Mouse (Mus musculus): Measurements from ENCODE around the gene Golph3.
A peak's percentile ranks its signal among the peaks of the same experiment; 100 is the strongest.

Gene Golph3

GRCm38 (mm10) chr15:12321091-12321787 is at the start of gene Golph3:
TSS of gene Golph3 (plus strand) at chr15:12321450.
- peak; percentile 96 for DNase-seq

- no peak for DNase-seq
Measured at GRCm38 (mm10) chr15:12273325-12274052, 47.8 kb upstream of the Golph3 start.

- no peak for DNase-seq
Measured at GRCm38 (mm10) chr15:12274053-12274769, 47.0 kb upstream of the Golph3 start.

- no peak for DNase-seq
Measured at GRCm38 (mm10) chr15:12275091-12275623, 46.1 kb upstream of the Golph3 start.

GRCm38 (mm10) chr15:12279816-12280215 is 41.4 kb upstream of the Golph3 start:
- DNase-seq, result no peak

GRCm38 (mm10) chr15:12284794-12285534 is 36.3 kb upstream of the Golph3 start:
- no peak for DNase-seq

GRCm38 (mm10) chr15:12285535-12285809 is 35.8 kb upstream of the Golph3 start:
- no peak for DNase-seq

GRCm38 (mm10) chr15:12290330-12290729 is 30.9 kb upstream of the Golph3 start:
- DNase-seq, result no peak

- DNase-seq, result no peak
Measured at GRCm38 (mm10) chr15:12291757-12292156, 29.5 kb upstream of the Golph3 start.

GRCm38 (mm10) chr15:12296228-12296627 is 25.0 kb upstream of the Golph3 start:
- no peak for DNase-seq

- DNase-seq, result no peak
Measured at GRCm38 (mm10) chr15:12298231-12298737, 23.0 kb upstream of the Golph3 start.

- DNase-seq, result no peak
Measured at GRCm38 (mm10) chr15:12301771-12302170, 19.5 kb upstream of the Golph3 start.

GRCm38 (mm10) chr15:12306188-12307071 is 14.8 kb upstream of the Golph3 start:
- peak; percentile 12 for DNase-seq

- no peak for DNase-seq
Measured at GRCm38 (mm10) chr15:12307114-12307513, 14.1 kb upstream of the Golph3 start.

GRCm38 (mm10) chr15:12308539-12308938 is 12.7 kb upstream of the Golph3 start:
- DNase-seq, result no peak

- no peak for DNase-seq
Measured at GRCm38 (mm10) chr15:12310676-12311075, 10.6 kb upstream of the Golph3 start.

GRCm38 (mm10) chr15:12311465-12311864 is 9.8 kb upstream of the Golph3 start:
- no peak for DNase-seq

GRCm38 (mm10) chr15:12313255-12313654 is 8.0 kb upstream of the Golph3 start:
- no peak for DNase-seq

GRCm38 (mm10) chr15:12314584-12314983 is 6.7 kb upstream of the Golph3 start:
- DNase-seq, result no peak

- DNase-seq, result no peak
Measured at GRCm38 (mm10) chr15:12315996-12316395, 5.3 kb upstream of the Golph3 start.

- no peak for DNase-seq
Measured at GRCm38 (mm10) chr15:12317290-12317689, 4.0 kb upstream of the Golph3 start.

GRCm38 (mm10) chr15:12318451-12318850 is 2.8 kb upstream of the Golph3 start:
- DNase-seq, result no peak
